Mouse (Mus musculus) liver, embryonic 14.5 days (tissue): ENCODE measurements at regions not wholly inside any gene's neighbourhood (a gene's known extent, or its start where the extent isn't known, plus 50 kb on each side); places are given as distances from the start of the nearest gene placed in this dataset.

Experiments
- CTCF ChIP-seq: IDR thresholded peaks from 2 replicates; pipeline ENCODE4 v1.5.1; 2016; ENCODE audit warnings: antibody characterized with exemption, low read depth, control low read depth
- EP300 ChIP-seq: IDR thresholded peaks from 2 replicates; pipeline ENCODE4 v1.6.1; 2016; ENCODE audit warnings: antibody characterized with exemption, low read depth

DNA sequence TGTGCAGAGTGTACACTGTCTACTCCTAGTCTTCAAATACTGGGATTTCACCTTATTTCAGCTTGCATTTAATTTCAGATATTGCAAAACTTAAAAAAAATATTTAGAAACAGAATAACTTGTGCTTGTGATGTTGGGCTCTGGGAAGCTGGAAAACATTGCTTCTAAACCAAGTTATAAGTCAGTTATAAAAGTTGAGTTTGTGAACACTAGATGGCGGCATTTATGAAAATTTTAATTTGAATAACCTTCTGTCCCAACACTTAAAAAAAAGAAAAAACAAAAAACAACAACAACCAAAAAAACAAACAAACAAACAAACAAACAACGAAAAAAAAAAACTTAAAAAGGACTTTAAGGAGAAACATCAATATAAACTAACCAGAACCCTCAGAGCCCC lies 1002.6 kb upstream of the Slit2 start:
- TF ChIP-seq CTCF (no peak), EP300 (no peak)
